Mouse (Mus musculus): Measurements from ENCODE around the gene Gm8362. TPM values are rescaled to one million over a fixed set of nuclear protein-coding genes. Genes with fewer than 3 reads are reported as not detected.

Gm8362 gene
- polyA plus RNA-seq (2017; shearing (Covaris generic)): not detected

DNA sequence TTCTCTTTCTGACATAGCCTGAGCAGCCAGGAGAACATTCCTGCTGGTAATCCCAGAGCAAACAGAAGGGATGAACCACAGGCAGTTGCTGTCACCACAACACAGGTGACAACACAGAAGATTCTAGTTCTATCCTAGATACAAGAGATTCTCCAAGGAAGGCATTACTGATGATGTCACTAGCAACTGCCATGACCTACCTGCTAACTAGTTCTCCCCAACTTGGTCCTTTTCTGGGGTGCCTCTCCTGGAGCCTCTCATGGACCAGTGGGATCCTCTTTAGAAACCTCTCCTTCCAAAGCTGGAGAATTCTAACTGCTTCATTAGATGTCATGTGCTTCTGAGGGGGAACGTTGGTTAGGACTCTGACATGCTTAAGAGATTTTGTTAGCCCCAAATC is at the start of gene Gm8362:
TSS of gene Gm8362 (minus strand) at position 101 of the 400 bp plus-strand sequence.

DNA sequence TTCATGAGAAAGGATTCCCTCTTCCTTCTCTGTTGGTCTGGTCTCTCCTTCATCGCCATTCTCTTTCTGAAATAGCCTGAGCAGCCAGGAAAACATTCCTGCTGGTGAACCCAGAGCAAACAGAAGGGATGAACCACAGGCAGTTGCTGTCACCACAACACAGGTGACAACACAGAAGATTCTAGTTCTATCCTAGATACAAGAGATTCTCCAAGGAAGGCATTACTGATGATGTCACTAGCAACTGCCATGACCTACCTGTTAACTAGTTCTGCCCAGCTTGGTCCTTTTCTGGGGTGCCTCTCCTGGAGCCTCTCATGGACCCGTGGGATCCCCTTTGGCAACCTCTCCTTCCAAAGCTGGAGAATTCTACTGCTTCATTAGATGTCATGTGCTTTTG is 32.0 kb downstream of the Gm8362 start, which contains the start of gene Gm3636:
TSS of gene Gm3636 (minus strand) at position 101 of the 400 bp plus-strand sequence.

DNA sequence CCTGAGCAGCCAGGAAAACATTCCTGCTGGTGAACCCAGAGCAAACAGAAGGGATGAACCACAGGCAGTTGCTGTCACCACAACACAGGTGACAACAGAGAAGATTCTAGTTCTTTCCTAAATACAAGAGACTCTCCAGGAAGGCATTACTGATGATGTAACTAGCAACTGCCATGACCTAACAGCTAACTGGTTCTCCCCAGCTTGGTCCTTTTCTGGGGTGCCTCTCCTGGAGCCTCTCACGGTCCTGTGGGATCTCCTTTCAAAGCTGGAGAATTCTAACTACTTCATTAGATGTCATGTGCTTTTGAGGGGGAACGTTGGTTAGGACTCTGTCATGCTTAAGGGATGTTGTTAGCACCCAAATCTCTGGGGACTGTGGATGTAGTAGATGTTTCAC is 54.1 kb downstream of the Gm8362 start, which contains the start of gene Gm8050:
TSS of gene Gm8050 (minus strand) at position 101 of the 400 bp plus-strand sequence.

Other genes with a start within 250 kb of the Gm8362 start
- gene Gm8356, start 237.1 kb downstream of the Gm8362 start, polyA plus RNA-seq (2017; shearing (Covaris generic)): 0.35 TPM
- not detected for gene Gm3629, start 183.8 kb downstream of the Gm8362 start, polyA plus RNA-seq (2017; shearing (Covaris generic))
- not detected for gene Gm3460, start 152.0 kb downstream of the Gm8362 start, polyA plus RNA-seq (2017; shearing (Covaris generic))
- not detected for gene Gm10251, start 90.2 kb downstream of the Gm8362 start, polyA plus RNA-seq (2017; shearing (Covaris generic))
- gene Gm8050, start 54.2 kb downstream of the Gm8362 start, polyA plus RNA-seq (2017; shearing (Covaris generic)): not detected
- gene Gm3636, start 32.1 kb downstream of the Gm8362 start, polyA plus RNA-seq (2017; shearing (Covaris generic)): 18.8 TPM
- not detected for gene Gm3642, start 65.9 kb upstream of the Gm8362 start, polyA plus RNA-seq (2017; shearing (Covaris generic))
- gene Gm3667, start 115.6 kb upstream of the Gm8362 start, polyA plus RNA-seq (2017; shearing (Covaris generic)): 11.2 TPM
- not detected for gene Gm6356, start 199.4 kb upstream of the Gm8362 start, polyA plus RNA-seq (2017; shearing (Covaris generic))